Mouse (Mus musculus) myocyte (in vitro differentiated cells): ENCODE data around the gene Kif26b.

ENCODE experiments used
- CEBPB ChIP-seq: IDR thresholded peaks from 2 replicates; pipeline ENCODE4 v1.6.1; 2011; ENCODE audit warnings: mild to moderate bottlenecking, moderate library complexity; ENCODE audit not compliant: poor library complexity, insufficient read depth, severe bottlenecking
- E2F4 ChIP-seq: IDR thresholded peaks from one replicate; pipeline ENCODE4 v1.6.1; 2011; ENCODE audit warnings: mild to moderate bottlenecking, control low read depth, moderate library complexity; ENCODE audit not compliant: insufficient read depth
- MAX ChIP-seq: IDR thresholded peaks from one replicate; pipeline ENCODE4 v1.6.1; 2011; ENCODE audit warnings: low read depth, mild to moderate bottlenecking, control low read depth
- MYOD1 ChIP-seq, 3 experiments: IDR thresholded peaks; one replicate each; pipeline ENCODE4 v1.6.1; 2011; ENCODE audit warnings: control low read depth in 2 of 3, low read depth in 2 of 3, mild to moderate bottlenecking in 2 of 3, moderate library complexity in 1 of 3; ENCODE audit not compliant: insufficient read length in 2 of 3, control insufficient read depth in 1 of 3
- MYOG ChIP-seq, 3 experiments: IDR thresholded peaks; one replicate each; pipeline ENCODE4 v1.6.1; 2011; ENCODE audit warnings: control low read depth in 2 of 3, low read depth in 2 of 3, mild to moderate bottlenecking in 2 of 3; ENCODE audit not compliant: insufficient read length in 2 of 3, control insufficient read depth in 1 of 3, insufficient read depth in 1 of 3
- POLR2A ChIP-seq: IDR thresholded peaks from one replicate; pipeline ENCODE4 v1.6.1; 2011; ENCODE audit warnings: low read depth, mild to moderate bottlenecking, control low read depth, moderate library complexity; ENCODE audit not compliant: insufficient read length
- POLR2AphosphoS2 ChIP-seq: IDR thresholded peaks from one replicate; pipeline ENCODE4 v1.6.1; 2011; ENCODE audit warnings: low read depth, control low read depth; ENCODE audit not compliant: insufficient read length
- SRF ChIP-seq: IDR thresholded peaks from one replicate; pipeline ENCODE4 v1.6.1; 2011; ENCODE audit warnings: low read depth; ENCODE audit not compliant: control insufficient read depth, insufficient read length
- TCF12 ChIP-seq: IDR thresholded peaks from one replicate; pipeline ENCODE4 v1.6.1; 2011; ENCODE audit warnings: mild to moderate bottlenecking, control low read depth; ENCODE audit not compliant: poor library complexity, insufficient read depth, severe bottlenecking
- TCF3 ChIP-seq: IDR thresholded peaks from one replicate; pipeline ENCODE4 v1.6.1; 2011; ENCODE audit warnings: low read depth, control low read depth; ENCODE audit not compliant: insufficient read length
- USF1 ChIP-seq: IDR thresholded peaks from one replicate; pipeline ENCODE4 v1.6.1; 2011; ENCODE audit warnings: low read depth, mild to moderate bottlenecking, control low read depth, moderate library complexity

GRCm38 (mm10) chr1:178684991-178685680, 156.2 kb downstream of the Kif26b start:
- TF ChIP-seq MYOG (IDR thresholded peaks at IDR 0.05; ENCODE audit: control insufficient read depth in 1 of 3, insufficient read depth in 1 of 3, insufficient read length in 2 of 3, low read depth in 2 of 3): no peak
- TF ChIP-seq POLR2A: no peak
- TF ChIP-seq E2F4: no peak
- TF ChIP-seq MAX: no peak
- TF ChIP-seq USF1: no peak
- no peak for TF ChIP-seq SRF
- TF ChIP-seq TCF12: no peak
- no peak for TF ChIP-seq POLR2AphosphoS2
- no peak for TF ChIP-seq CEBPB
- no peak for TF ChIP-seq MYOD1 (IDR thresholded peaks at IDR 0.05; ENCODE audit: control insufficient read depth in 1 of 3, insufficient read length in 2 of 3, low read depth in 2 of 3)
- TF ChIP-seq TCF3: no peak
